Mouse (Mus musculus) myocyte (in vitro differentiated cells): ENCODE results near the gene Entpd3. TPM values are rescaled to one million over a fixed set of nuclear protein-coding genes. Genes with fewer than 3 reads are reported as not detected.
"Not testable (repeated sequence)": the region's sequence is repeated elsewhere in the genome, so short reads cannot be mapped to it uniquely, and the experiment has no call there.

Experiments
- H3K27me3 ChIP-seq: one replicate; pipeline ENCODE4 v1.6.1; 2011; ENCODE audit not compliant: control insufficient read depth, insufficient read depth, insufficient read length
- H3K36me3 ChIP-seq: one replicate; pipeline ENCODE4 v1.6.1; 2011; ENCODE audit not compliant: control insufficient read depth, insufficient read depth
- H3K4me2 ChIP-seq: one replicate; pipeline ENCODE4 v1.6.1; 2011; ENCODE audit warnings: low read depth, control low read depth
- H3K4me3 ChIP-seq: one replicate; pipeline ENCODE4 v1.5.1; 2011; ENCODE audit warnings: mild to moderate bottlenecking, control low read depth, moderate library complexity
- H3K79me2 ChIP-seq: one replicate; pipeline ENCODE4 v1.6.1; 2011; ENCODE audit not compliant: control insufficient read depth, insufficient read depth
- H3ac ChIP-seq: one replicate; pipeline ENCODE4 v1.6.1; 2011; ENCODE audit not compliant: control insufficient read depth, insufficient read length
- CEBPB ChIP-seq: IDR thresholded peaks from 2 replicates; pipeline ENCODE4 v1.6.1; 2011; ENCODE audit warnings: mild to moderate bottlenecking, moderate library complexity; ENCODE audit not compliant: poor library complexity, insufficient read depth, severe bottlenecking
- E2F4 ChIP-seq: IDR thresholded peaks from one replicate; pipeline ENCODE4 v1.6.1; 2011; ENCODE audit warnings: mild to moderate bottlenecking, control low read depth, moderate library complexity; ENCODE audit not compliant: insufficient read depth
- MAX ChIP-seq: IDR thresholded peaks from one replicate; pipeline ENCODE4 v1.6.1; 2011; ENCODE audit warnings: low read depth, mild to moderate bottlenecking, control low read depth
- MYOD1 ChIP-seq, 3 experiments: IDR thresholded peaks; one replicate each; pipeline ENCODE4 v1.6.1; 2011; ENCODE audit warnings: control low read depth in 2 of 3, low read depth in 2 of 3, mild to moderate bottlenecking in 2 of 3, moderate library complexity in 1 of 3; ENCODE audit not compliant: insufficient read length in 2 of 3, control insufficient read depth in 1 of 3
- MYOG ChIP-seq, 3 experiments: IDR thresholded peaks; one replicate each; pipeline ENCODE4 v1.6.1; 2011; ENCODE audit warnings: control low read depth in 2 of 3, low read depth in 2 of 3, mild to moderate bottlenecking in 2 of 3; ENCODE audit not compliant: insufficient read length in 2 of 3, control insufficient read depth in 1 of 3, insufficient read depth in 1 of 3
- POLR2A ChIP-seq: IDR thresholded peaks from one replicate; pipeline ENCODE4 v1.6.1; 2011; ENCODE audit warnings: low read depth, mild to moderate bottlenecking, control low read depth, moderate library complexity; ENCODE audit not compliant: insufficient read length
- POLR2AphosphoS2 ChIP-seq: IDR thresholded peaks from one replicate; pipeline ENCODE4 v1.6.1; 2011; ENCODE audit warnings: low read depth, control low read depth; ENCODE audit not compliant: insufficient read length
- REST ChIP-seq: IDR thresholded peaks from one replicate; pipeline ENCODE4 v1.6.1; 2011; ENCODE audit warnings: mild to moderate bottlenecking, control low read depth, moderate library complexity; ENCODE audit not compliant: insufficient read depth, insufficient read length
- SRF ChIP-seq: IDR thresholded peaks from one replicate; pipeline ENCODE4 v1.6.1; 2011; ENCODE audit warnings: low read depth; ENCODE audit not compliant: control insufficient read depth, insufficient read length
- TCF12 ChIP-seq: IDR thresholded peaks from one replicate; pipeline ENCODE4 v1.6.1; 2011; ENCODE audit warnings: mild to moderate bottlenecking, control low read depth; ENCODE audit not compliant: poor library complexity, insufficient read depth, severe bottlenecking
- TCF3 ChIP-seq: IDR thresholded peaks from one replicate; pipeline ENCODE4 v1.6.1; 2011; ENCODE audit warnings: low read depth, control low read depth; ENCODE audit not compliant: insufficient read length
- USF1 ChIP-seq: IDR thresholded peaks from one replicate; pipeline ENCODE4 v1.6.1; 2011; ENCODE audit warnings: low read depth, mild to moderate bottlenecking, control low read depth, moderate library complexity
- polyA plus RNA-seq: library from polyadenylated mRNA; unstranded; fragments of >200 nt; fragmentation: generic; extraction: Trizol; gene quantifications from one replicate; pipeline ENCODE4 v1.2.1, GENCODE M21; 2012; ENCODE audit warnings: missing spikeins

The Entpd3 gene
- polyA plus RNA-seq, 1 experiment, result 1.1 TPM

GRCm38 (mm10) chr9:120530471-120530870 lies 9.1 kb upstream of the Entpd3 start:
- Histone ChIP-seq H3K4me3 (no peak overlapping the region), H3ac (no peak overlapping the region), H3K36me3 (no peaks in the 10 kb centered on the region), H3K4me2 (no peak overlapping the region), H3K27me3 (no peaks in the 10 kb centered on the region), H3K79me2 (no peaks in the 10 kb centered on the region)
- TF ChIP-seq CEBPB, result no peak
- TF ChIP-seq TCF12, result no peak
- no peak for TF ChIP-seq SRF
- no peak for TF ChIP-seq POLR2AphosphoS2
- TF ChIP-seq MYOG (IDR thresholded peaks at IDR 0.05; ENCODE audit: control insufficient read depth in 1 of 3, insufficient read depth in 1 of 3, insufficient read length in 2 of 3, low read depth in 2 of 3), result no peak
- no peak for TF ChIP-seq USF1
- no peak for TF ChIP-seq TCF3
- TF ChIP-seq REST, result no peak
- no peak for TF ChIP-seq MAX
- TF ChIP-seq E2F4, result no peak
- TF ChIP-seq POLR2A, result no peak
- TF ChIP-seq MYOD1 (IDR thresholded peaks at IDR 0.05; ENCODE audit: control insufficient read depth in 1 of 3, insufficient read length in 2 of 3, low read depth in 2 of 3), result no peak

GRCm38 (mm10) chr9:120532062-120532461 lies 7.6 kb upstream of the Entpd3 start:
- Histone ChIP-seq H3K4me2 (no peak overlapping the region), H3K27me3 (no peaks in the 10 kb centered on the region), H3K79me2 (no peaks in the 10 kb centered on the region), H3K36me3 (no peaks in the 10 kb centered on the region), H3ac (no peak overlapping the region), H3K4me3 (no peak overlapping the region)
- TF ChIP-seq MYOG (IDR thresholded peaks at IDR 0.05; ENCODE audit: control insufficient read depth in 1 of 3, insufficient read depth in 1 of 3, insufficient read length in 2 of 3, low read depth in 2 of 3) (peak in 1 of 3 experiments; percentile 37), MYOD1 (IDR thresholded peaks at IDR 0.05; ENCODE audit: control insufficient read depth in 1 of 3, insufficient read length in 2 of 3, low read depth in 2 of 3) (peak in 1 of 3 experiments; percentile 66), E2F4 (no peak), REST (no peak)

- no peak overlapping the region for H3K4me3 ChIP-seq
- H3K79me2 ChIP-seq, result no peaks in the 10 kb centered on the region
- TF ChIP-seq TCF12 (no peak), MYOG (IDR thresholded peaks at IDR 0.05; ENCODE audit: control insufficient read depth in 1 of 3, insufficient read depth in 1 of 3, insufficient read length in 2 of 3, low read depth in 2 of 3) (no peak), SRF (no peak), POLR2AphosphoS2 (no peak), MYOD1 (IDR thresholded peaks at IDR 0.05; ENCODE audit: control insufficient read depth in 1 of 3, insufficient read length in 2 of 3, low read depth in 2 of 3) (no peak), MAX (no peak), CEBPB (no peak), TCF3 (no peak), E2F4 (no peak), POLR2A (no peak)
- no peak overlapping the region for H3ac ChIP-seq
- no peaks in the 10 kb centered on the region for H3K27me3 ChIP-seq
- H3K36me3 ChIP-seq, result no peaks in the 10 kb centered on the region
- no peak overlapping the region for H3K4me2 ChIP-seq
These were observed 6.9 kb upstream of the Entpd3 start for GRCm38 (mm10) chr9:120532691-120533090.

- not testable (repeated sequence) for H3K27me3 ChIP-seq, H3K79me2 ChIP-seq, H3K4me2 ChIP-seq, H3K4me3 ChIP-seq, H3K36me3 ChIP-seq, H3ac ChIP-seq
These were observed 6.1 kb upstream of the Entpd3 start for GRCm38 (mm10) chr9:120533446-120533950.

GRCm38 (mm10) chr9:120541411-120541810 lies 1.8 kb downstream of the Entpd3 start:
- Histone ChIP-seq H3K79me2 (no peaks in the 10 kb centered on the region), H3ac (no peak overlapping the region), H3K4me3 (no peak overlapping the region), H3K36me3 (no peaks in the 10 kb centered on the region), H3K27me3 (no peaks in the 10 kb centered on the region), H3K4me2 (no peak overlapping the region)
- TF ChIP-seq MYOD1 (IDR thresholded peaks at IDR 0.05; ENCODE audit: control insufficient read depth in 1 of 3, insufficient read length in 2 of 3, low read depth in 2 of 3) (no peak), E2F4 (no peak), SRF (no peak), REST (no peak), TCF3 (no peak), MAX (no peak), USF1 (no peak), POLR2AphosphoS2 (no peak), MYOG (IDR thresholded peaks at IDR 0.05; ENCODE audit: control insufficient read depth in 1 of 3, insufficient read depth in 1 of 3, insufficient read length in 2 of 3, low read depth in 2 of 3) (no peak), TCF12 (no peak), POLR2A (no peak), CEBPB (no peak)
